Mouse (Mus musculus): ENCODE data around the gene Rxfp4.

Gene Rxfp4

DNA sequence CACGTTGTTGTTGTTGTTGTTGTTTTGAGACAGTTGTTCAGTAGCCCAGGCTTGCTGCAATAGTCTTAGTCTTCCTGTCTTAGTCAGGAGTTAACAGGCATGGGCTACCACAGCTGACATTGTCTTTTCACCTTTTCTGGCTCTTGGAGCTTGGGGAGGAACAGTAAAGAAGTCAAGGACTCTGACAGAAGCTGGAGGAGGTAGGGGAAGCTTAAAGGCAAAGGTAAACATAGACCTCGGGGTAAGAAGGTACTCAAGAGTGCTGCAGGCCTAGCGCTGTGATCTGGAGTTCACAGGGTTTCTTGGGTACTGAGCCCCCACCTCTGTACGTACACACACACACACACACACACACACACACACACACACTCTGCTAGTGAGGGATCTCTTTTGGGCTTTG lies 24.2 kb downstream of the Rxfp4 start:
- no peak for DNase-seq (ENCODE audit: low spot score)

DNA sequence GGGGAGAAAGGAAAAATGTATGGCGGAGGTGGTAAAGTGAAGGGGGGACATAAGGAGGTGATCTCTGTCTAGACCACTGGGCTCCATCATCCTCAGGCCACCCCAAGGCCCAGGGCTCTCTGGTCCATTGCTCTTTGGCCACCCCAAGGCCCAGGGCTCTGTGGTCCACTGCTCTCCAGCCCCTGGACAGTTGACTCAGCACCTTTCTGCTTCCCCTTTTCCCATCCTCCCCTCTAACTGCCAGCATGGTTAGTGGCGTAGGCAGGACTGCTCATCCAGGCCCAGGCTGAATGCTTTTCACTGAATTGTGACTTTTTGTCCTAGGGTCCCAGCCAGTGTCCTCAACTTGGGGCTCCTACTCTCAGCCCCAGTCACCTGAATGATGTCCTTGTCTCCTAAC lies 25.4 kb downstream of the Rxfp4 start:
- DNase-seq (ENCODE audit: low spot score) = no peak

DNA sequence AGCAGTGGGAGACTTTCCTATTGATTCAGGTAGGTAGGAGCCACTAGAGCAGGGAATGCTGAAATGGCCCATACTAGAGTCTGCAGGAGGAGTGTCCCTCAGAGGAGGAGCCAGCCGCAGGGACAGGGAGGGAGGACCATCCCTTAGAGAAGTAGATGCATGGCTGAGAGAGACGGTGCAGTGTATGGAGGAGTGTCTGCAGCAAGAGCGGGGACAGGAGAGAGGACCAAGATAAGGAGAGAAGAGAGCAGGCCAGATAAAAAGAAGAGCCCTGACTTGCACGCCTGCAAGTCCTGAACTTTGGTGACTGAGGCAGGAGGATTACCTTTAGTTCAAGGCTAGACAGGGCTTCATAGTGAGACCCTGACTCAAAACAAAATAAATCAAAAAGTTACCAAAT lies 25.8 kb downstream of the Rxfp4 start:
- DNase-seq (ENCODE audit: low spot score) = no peak

DNA sequence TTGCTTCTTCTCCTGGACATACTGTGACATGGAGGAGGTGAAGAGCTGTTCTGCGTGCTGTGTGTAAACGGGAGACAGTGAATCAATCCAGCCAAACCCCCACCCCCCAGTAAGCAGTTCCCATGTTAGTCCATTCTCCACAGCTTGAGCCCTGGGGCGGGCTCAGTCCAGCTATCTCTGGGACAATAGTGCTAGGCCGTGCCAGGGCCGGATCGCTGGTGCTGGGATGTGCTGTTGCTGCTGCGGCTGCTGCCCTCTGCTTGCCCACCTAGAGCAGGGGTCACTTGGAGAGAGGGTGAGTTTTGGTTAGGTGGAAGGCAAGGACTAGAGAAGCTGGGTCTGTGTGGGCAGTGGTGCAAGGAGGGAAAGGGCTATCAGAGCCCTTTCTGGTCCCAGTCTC lies 26.6 kb downstream of the Rxfp4 start:
- DNase-seq (ENCODE audit: low spot score) = no peak

DNA sequence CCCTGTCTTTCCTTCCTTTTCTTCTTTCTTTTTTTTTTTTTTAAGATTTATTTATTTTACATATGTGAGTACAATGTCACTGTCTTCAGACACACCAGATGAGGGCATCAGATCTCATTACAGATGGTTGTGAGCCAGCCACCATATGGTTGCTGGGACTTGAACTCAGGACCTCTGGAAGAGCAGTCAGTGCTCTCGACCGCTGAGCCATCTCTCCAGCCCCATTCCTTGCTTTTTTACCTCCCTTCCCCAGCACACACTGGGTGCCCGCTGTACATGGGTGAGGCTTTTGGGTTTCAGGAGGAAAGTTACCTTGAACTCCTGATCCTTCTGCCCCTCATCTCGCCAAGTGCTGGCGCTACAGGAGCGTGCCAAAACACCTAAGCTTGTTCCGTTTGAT lies 27.4 kb downstream of the Rxfp4 start:
- no peak for DNase-seq (ENCODE audit: low spot score)

DNA sequence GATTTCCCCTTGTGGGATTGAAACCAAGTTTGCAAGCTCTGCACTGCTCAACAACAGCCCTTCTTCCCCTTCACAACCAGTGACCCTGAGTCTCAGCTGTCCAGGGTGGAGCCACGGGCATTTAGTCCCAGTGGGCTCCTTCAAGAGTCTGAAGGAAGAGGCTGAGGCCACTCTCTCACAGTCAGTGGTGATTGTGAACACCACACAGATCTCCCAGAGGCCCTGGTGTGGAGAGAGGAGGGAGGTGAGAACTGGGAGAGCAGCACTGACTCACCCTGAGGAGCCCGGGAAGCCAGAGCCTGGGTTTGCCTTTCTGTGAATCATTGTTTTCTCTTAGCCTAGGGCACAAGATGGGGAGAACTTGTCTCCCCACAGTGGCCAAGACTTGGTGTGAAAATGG lies 28.0 kb downstream of the Rxfp4 start:
- DNase-seq (ENCODE audit: low spot score) = no peak

DNA sequence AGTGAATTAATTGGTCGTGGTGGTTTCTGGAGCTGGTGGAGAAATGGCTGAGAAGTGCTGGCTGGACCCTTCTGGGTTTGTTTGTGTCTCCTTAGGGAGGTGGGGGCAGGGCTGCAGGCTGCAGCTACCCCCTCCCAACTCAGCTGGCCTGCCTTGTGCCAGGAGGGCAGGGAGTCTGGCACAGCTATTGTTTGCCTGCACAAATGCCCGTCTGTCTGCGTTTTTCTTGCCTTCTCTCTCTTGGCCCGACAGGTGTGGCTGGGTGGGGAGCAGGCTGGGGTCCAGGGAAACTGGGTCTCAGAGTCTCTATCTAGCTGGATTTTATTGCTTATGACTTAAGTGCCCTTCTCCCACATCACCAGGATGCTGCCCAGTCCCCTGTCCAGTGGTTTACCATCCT lies 28.6 kb downstream of the Rxfp4 start:
- DNase-seq (ENCODE audit: low spot score) = no peak

DNA sequence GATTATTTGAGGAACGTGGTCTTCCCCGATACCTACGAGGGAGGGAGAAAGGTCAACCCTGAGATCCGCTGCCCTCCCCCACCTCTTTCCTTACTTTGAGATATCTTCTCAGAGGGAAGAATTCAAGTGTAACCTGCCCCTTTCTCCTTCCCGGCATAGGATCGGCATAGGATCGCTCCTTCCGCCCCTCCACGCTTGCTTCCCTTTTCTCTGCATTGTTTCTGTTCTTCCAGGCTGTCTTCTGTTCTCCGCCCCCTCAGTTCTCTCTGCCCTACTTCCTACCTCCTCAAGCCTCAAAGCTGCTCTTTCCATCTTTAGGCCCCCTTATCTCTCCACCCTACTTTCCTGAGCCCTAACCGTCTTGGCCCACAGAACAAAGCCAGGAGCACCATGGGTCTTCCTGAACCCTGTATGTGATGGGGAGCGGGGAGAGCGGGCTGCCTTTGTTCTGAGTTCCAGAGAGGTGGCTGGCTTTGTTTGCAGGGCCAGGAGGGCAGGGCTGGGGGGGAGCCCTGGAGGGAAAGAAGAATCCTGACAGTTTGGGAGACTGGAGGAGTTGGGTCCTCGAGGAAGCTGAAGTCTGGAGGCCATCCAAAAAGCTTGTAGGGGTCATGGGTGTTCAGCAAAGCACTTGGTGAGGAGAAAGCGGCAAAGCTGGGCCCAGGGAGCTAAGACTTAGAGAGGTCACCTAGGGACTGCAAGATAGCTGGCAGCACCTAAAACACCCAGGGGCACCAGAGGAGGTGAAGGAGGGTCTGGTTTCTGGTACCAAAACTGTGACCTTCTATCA lies 29.4 kb downstream of the Rxfp4 start:
- DNase-seq (ENCODE audit: low spot score) = peak; percentile 64

DNA sequence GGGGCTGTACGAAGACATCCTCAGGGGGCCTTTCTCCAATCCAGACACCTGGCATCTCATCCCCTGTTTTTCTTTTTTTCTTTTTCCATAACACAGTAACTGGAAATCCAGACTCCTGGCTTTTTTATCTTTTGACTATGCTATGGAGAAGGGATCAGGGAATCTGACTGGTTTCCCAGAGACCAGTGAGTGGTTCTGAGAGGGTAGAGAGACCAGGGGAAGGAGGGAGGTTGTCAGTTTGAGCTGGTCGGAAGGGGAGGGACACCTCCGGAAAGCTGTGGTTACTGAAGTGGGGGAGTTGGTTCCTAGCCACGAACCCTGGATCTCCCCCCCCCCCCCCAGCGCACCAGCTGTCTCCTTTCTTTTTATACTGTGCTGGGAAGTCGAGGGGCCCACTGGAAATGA lies 30.0 kb downstream of the Rxfp4 start:
- peak; percentile 42 for DNase-seq (ENCODE audit: low spot score)

DNA sequence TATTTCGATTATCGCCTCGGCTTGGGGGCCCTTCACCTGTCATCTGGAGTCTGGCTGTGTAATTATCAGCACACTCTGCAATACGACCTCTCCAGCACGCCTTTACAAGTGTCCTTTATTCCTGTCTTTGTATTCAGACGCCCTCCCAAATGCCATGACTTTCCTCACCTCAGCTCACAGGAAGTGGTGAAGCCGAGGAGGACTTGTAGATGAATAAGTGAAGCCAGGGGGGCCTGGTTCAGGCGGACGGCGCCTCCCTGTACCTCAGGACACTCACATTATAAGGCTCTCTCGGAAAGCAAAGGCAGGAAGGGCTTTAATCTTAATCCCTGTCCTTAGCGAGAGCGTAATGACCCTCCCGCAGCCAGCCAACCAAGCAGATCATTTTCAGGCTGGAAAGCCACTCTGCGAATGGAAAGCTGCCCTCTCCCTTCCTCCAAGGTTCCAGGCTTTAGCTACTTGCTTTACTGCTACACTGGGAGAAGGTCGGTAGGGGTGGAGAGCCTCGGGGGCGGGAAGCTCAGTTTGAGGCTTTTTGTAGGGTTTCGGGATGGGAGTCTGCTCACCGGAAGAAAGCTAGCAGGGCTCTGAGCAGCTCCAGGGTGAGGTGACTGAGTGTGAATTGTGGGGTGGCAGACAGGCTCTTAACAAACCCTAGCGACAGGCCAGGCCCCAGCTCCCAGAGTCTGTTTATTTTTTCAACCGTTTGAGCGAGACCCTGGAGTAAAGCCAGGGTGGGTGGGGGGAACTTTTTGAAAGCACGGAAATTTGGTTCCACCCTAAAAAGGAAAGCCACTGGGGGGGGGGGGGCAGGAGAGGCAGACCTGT lies 30.6 kb downstream of the Rxfp4 start:
- peak; percentile 53 for DNase-seq (ENCODE audit: low spot score)

DNA sequence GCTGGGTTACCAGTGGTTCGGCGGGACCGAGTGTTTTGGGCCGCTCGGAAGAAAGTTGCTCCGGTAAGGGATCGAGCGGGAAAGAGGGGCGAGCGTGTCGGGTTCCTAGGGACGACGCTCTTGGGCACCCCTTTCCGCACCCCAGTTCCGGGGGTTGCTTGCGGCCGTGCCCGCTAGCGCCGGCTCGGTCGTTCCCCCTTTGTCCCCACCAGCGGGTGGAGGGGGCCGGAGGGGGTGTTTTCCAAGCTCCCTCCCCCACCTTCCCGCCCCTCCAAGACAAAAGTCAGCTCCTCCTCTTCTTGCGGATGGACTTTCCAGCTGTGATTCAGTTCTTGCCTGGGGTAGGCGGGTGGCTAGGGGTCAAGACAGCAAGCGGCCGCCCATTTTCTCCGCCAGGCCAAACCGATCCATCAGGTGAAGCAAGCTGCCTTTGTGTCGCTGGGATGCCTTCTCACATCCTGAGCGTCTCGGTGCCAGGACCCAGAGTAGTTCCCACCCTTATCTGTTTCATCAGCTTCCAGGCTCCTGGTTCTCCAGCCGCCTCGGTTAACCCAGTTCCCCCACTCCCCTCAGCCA lies 31.3 kb downstream of the Rxfp4 start:
- DNase-seq (ENCODE audit: low spot score) = peak; percentile 78

DNA sequence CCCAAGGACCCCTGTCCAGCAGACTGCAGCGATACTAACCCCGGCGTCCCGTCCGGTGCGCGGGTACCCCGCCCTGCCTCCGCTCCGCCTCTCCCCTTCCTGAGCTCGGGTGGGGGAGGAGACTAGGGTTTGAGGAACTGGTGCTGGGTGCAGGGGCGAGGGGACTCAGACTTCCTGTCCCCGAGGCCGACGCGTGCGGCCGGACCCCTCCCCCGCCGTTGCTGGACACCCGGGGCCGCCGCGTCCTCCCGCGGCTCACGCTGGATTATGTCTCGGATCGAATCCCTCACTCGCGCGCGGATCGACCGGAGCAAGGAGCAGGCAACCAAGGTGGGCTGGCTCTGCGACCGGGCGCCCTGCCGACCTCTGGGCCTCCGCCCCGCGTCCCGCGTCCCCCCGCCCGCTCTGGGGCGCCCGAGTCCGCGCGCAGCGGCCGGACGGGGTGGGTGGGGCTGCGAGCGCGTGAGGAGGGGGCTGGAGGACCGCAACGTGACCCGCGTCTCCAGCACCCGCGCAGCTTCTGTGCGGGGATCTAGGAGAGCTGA lies 31.9 kb downstream of the Rxfp4 start:
- peak; percentile 88 for DNase-seq (ENCODE audit: low spot score)

DNA sequence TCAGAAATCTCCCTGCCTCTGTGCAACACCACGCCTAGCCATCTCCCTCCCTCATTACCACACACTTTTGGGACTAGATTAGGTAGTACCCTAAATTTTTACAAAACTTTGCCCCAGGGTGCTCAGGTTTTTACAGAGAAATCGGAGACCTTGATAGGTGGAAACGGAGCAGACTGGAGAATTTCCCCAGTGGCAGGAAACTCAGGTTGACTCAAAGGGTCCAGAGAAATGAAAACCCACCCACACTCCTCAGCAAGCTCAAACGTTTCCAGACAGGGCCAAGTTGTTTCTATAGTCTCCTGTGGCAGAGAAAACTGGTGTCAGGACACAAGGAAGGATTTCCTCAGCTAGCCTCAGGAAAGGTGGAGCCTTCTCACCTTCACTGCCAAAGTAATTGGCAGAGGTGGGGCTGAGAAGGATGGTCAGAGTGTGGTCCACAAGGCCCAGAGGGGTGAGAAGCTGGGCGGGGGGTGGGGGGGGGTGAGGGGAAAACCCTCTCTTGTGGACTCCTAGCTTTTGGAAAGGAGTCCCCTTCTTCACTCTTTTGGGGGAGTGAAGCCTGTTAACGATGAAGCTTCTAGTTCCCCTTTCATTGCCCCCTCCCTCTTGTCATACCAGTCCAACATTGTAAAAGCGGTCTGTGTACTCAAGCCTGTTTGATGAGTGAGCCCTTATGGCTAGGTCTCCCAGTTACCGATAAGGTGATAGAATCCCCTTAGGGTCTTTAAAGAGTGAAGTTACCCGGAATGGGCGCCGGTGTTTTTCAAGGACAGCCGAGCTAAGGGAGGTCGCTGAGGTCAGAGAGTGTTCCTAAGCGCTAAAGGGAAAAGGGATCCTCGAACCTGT lies 32.6 kb downstream of the Rxfp4 start:
- no peak for DNase-seq (ENCODE audit: low spot score)

DNA sequence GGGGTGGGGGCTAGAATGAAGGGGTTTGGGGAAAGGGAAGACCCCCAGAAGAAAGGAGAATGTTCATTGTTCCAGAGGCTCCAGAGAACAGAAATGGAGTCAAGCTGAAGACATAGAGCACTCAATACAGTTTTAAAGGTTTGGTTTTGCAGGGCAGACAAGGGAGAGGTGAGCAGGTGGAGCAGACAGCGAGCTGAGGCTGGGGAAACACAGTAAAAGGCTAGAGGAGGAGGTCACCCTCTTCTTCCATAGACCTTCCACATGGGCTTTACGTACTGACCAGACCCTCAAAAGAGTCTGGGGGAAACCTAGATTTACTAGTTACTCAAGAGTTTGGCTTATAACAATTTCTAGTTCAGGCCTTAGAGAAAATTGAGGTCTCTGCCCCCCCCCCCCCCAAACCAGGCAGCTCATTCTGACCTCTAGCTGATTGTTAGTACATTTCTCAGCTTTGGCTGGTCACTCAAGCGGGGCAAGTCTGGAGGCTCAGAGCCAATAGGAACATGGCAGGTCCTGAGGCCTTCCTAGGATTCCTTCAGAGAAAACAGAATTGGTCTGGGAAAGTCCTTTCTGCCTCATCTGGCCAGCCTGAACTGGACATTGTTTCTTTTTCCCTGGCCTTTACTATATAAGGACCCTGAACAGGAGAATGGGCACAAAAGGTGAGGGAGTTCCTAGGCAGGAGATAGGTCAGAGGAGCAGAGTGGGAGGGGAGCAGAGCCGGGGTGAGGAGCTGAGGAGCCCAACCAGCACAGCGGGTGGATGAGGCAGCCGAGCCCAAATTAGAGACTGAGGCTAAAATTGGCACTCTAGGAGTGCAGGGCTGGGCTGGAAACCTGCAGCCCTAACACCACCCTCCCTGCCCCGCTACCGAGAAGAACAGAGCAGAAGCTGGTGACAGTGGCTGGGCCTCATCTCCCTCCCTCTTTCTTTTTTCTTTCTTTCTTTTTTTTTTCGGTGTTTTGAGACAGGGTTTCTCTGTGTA lies 33.5 kb downstream of the Rxfp4 start:
- DNase-seq (ENCODE audit: low spot score) = no peak

DNA sequence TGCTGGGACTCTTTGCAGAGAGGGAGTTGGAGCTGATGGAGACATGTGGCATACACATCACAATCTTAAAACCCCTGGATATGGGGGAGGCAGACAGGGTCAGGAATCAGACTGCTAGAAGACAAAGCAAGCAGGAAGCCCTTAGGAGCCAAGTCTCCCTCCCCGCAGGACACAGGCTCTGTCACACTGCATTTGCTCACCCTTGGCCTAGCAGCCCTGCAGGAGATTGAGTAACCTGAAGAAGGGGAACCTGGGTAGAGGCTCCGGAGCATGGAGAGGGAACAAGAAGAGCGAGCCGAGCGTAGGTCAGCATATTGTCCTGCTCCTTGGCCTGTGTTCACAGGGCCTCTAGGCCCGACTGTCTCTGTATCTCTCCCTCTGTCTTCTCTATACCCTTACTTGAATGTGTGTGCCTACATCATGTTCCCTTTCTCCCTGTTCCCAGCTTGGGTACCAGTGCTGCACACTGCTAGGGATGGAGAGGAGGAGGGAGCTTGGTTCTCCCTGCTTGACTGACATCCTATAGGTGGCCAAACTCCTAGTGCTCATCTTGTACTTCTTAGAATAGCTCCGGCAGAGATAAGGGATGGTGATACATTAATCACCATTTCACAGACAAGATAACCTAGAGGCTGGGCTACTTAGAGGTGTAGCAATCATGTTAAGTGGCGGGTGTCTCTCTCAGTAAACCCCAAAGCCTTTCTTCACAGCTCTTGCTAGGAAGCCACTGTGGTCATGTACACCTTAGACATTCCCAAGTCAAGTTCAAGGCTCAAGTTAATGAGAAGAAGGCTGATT lies 34.7 kb downstream of the Rxfp4 start:
- DNase-seq (ENCODE audit: low spot score) = no peak

DNA sequence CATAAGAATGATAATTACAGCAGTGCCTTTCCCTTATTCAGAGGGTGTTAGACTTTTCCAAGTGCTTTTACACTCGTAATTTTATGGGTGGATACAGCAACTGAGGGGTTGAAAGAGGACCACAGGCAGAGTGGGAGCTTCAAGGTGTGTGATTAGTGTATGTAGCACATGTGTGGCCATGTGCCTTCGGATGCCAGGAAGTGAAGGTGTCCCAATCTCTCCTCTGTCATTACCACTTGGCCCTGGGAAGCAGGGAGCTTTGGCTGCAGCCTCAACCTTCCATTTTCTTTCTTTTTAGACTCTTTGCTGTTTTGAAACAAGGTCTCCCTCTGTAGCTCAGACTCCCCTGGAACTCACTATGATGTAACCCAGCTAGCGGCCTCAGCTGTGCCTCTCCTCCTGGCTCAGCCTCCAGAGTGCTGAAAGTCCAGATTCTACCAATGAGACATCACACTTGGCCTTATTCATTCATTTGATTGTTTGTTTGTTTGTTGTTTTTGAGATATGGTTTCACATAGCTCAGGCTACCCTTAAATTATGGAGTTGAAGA lies 35.9 kb downstream of the Rxfp4 start:
- no peak for DNase-seq (ENCODE audit: low spot score)

DNA sequence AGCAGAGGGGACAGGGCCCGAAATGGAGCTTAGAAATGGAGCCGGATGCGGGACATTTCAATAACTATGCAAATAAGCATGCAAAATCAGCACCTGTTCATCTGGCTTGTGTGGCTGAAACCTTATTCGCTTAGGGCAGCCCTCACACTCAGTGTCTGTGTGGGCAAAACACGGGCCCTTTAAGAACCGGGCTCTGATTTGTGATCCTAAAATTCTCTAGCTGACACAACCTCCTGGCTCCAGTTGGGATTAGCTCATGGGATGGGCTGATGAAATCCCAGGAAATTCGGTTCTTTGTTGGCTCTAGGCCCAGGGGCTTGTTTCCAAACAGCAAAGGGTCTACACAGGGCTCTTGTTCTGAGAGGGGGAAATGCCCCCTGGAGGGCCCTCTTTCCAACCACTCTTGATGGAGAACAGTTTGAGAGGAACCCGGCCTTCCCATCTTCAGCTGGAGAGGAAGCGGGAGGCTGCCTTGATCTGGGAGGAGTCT lies 37.0 kb downstream of the Rxfp4 start:
- DNase-seq (ENCODE audit: low spot score) = no peak

DNA sequence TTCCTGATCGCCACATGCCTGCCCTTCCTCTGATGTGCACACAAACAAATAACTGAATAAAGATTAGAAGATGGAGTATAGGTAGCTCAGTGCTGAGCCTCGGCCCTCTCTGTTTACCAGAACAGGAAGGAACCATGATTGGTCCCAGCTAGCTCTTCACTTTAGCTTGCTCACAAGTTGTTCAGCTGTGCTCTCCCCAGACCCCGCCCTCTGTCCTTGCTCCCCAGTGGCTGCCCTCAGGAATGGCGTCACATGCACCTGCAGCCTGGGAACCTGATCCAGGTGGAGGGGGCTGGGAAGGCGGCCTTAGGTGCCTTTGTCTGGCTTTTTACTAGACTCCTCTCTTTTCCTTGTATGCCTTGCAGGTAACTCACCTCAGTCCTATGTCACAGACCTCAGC lies 37.8 kb downstream of the Rxfp4 start:
- DNase-seq (ENCODE audit: low spot score) = no peak

DNA sequence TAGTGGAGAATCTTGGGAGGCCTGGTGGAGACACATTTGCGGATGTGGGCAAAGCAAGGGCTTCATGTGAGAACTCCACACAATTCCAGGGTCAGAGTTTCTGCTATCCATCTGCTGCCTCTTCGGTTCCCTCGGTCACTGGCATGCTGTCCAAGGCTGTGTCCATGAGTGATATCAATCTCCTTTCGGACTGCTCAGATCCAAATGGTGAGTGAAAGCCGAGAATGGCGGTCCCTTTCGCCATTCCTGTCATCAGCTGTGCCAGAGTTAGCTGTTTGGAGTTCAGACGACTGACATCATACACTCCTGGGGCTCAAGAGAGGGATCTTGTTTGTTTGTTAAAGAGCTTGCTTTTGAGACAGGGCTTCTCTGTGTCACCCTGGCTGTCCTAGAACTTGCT lies 38.5 kb downstream of the Rxfp4 start:
- DNase-seq (ENCODE audit: low spot score) = no peak
